Mouse (Mus musculus): Measurements from ENCODE around the gene Psmb2. TPM values are rescaled to one million over a fixed set of nuclear protein-coding genes. Genes with fewer than 3 reads are reported as not detected.

The Psmb2 gene
- polyA plus RNA-seq, 1 experiment, result 171 TPM

- no peak for DNase-seq (ENCODE audit: extremely low spot score in 1 of 2, low spot score in 1 of 2)
These were observed 30.0 kb downstream of the Psmb2 start for GRCm38 (mm10) chr4:126707439-126707826.

- no peak for DNase-seq (ENCODE audit: extremely low spot score in 1 of 2, low spot score in 1 of 2)
These were observed 54.7 kb downstream of the Psmb2 start for GRCm38 (mm10) chr4:126732111-126732510.

GRCm38 (mm10) chr4:126732531-126733380, 55.3 kb downstream of the Psmb2 start:
- no peak for DNase-seq (ENCODE audit: extremely low spot score in 1 of 2, low spot score in 1 of 2)

GRCm38 (mm10) chr4:126734001-126734603, 56.7 kb downstream of the Psmb2 start:
- DNase-seq (ENCODE audit: extremely low spot score in 1 of 2, low spot score in 1 of 2), result no peak

GRCm38 (mm10) chr4:126734700-126735381, 57.4 kb downstream of the Psmb2 start:
- DNase-seq (ENCODE audit: extremely low spot score in 1 of 2, low spot score in 1 of 2), result no peak

GRCm38 (mm10) chr4:126735382-126736000, 58.1 kb downstream of the Psmb2 start:
- no peak for DNase-seq (ENCODE audit: extremely low spot score in 1 of 2, low spot score in 1 of 2)

- no peak for DNase-seq (ENCODE audit: extremely low spot score in 1 of 2, low spot score in 1 of 2)
These were observed 58.6 kb downstream of the Psmb2 start, which contains the start of gene Tfap2e for GRCm38 (mm10) chr4:126736001-126736414. TSS of gene Tfap2e (minus strand) at chr4:126736240.

GRCm38 (mm10) chr4:126739966-126740676, 62.7 kb downstream of the Psmb2 start:
- DNase-seq (ENCODE audit: extremely low spot score in 1 of 2, low spot score in 1 of 2), result no peak

GRCm38 (mm10) chr4:126741448-126741847, 64.0 kb downstream of the Psmb2 start:
- peak; percentile 66 to 94 for DNase-seq (ENCODE audit: extremely low spot score in 1 of 2, low spot score in 1 of 2)

- no peak for DNase-seq (ENCODE audit: extremely low spot score in 1 of 2, low spot score in 1 of 2)
These were observed 65.5 kb downstream of the Psmb2 start for GRCm38 (mm10) chr4:126742976-126743375.

GRCm38 (mm10) chr4:126743713-126744112, 66.3 kb downstream of the Psmb2 start:
- no peak for DNase-seq (ENCODE audit: extremely low spot score in 1 of 2, low spot score in 1 of 2)

- no peak for DNase-seq (ENCODE audit: extremely low spot score in 1 of 2, low spot score in 1 of 2)
These were observed 67.4 kb downstream of the Psmb2 start for GRCm38 (mm10) chr4:126744831-126745230.

- peak in 1 of 2 experiments; percentile 82 for DNase-seq (ENCODE audit: extremely low spot score in 1 of 2, low spot score in 1 of 2)
These were observed 68.2 kb downstream of the Psmb2 start for GRCm38 (mm10) chr4:126745506-126746193.

GRCm38 (mm10) chr4:126746194-126746840, 68.9 kb downstream of the Psmb2 start:
- DNase-seq (ENCODE audit: extremely low spot score in 1 of 2, low spot score in 1 of 2), result no peak

GRCm38 (mm10) chr4:126748381-126748780, 71.0 kb downstream of the Psmb2 start:
- no peak for DNase-seq (ENCODE audit: extremely low spot score in 1 of 2, low spot score in 1 of 2)

GRCm38 (mm10) chr4:126749553-126749952, 72.1 kb downstream of the Psmb2 start:
- peak in 1 of 2 experiments; percentile 53 for DNase-seq (ENCODE audit: extremely low spot score in 1 of 2, low spot score in 1 of 2)

- peak in 1 of 2 experiments; percentile 78 for DNase-seq (ENCODE audit: extremely low spot score in 1 of 2, low spot score in 1 of 2)
These were observed 72.7 kb downstream of the Psmb2 start for GRCm38 (mm10) chr4:126750046-126750683.

GRCm38 (mm10) chr4:126750863-126751555, 73.6 kb downstream of the Psmb2 start:
- DNase-seq (ENCODE audit: extremely low spot score in 1 of 2, low spot score in 1 of 2), result no peak

Data from frontal cortex, adult 2 months (tissue).